Mouse (Mus musculus) left cerebral cortex, postnatal 36 days (tissue): Measurements from ENCODE around the gene Slit3. TPM values are rescaled to one million over a fixed set of nuclear protein-coding genes. Genes with fewer than 3 reads are reported as not detected.

Experiments used
- DNase-seq, 2 experiments: peaks; one replicate each; pipeline ENCODE4 v3.0.0; 2021 to 2022; ENCODE audit warnings: low spot score in 2 of 2, mixed read lengths in 1 of 2
- intact Hi-C: fragments of 180-260 bp; cut with DNase I; formaldehyde crosslinking; loops from one replicate; pipeline ENCODE4 v1.15.1; 2025
- total RNA-seq, 2 experiments: library from RNA; stranded (reverse); gene quantifications; 2 replicates each; pipeline ENCODE4 v1.2.3; 2021

The Slit3 gene
- total RNA-seq, 2 experiments from 2014 or later = 43.7 to 71.5 TPM

- intact Hi-C loops = no loop called here
- DNase-seq = no peak
Observed at GRCm38 (mm10) chr11:35470853-35471252, 349.8 kb downstream of the Slit3 start.

- intact Hi-C loops = no loop called here
- DNase-seq = no peak
Observed at GRCm38 (mm10) chr11:35472842-35473616, 352.0 kb downstream of the Slit3 start.

GRCm38 (mm10) chr11:35473617-35473996 lies 352.6 kb downstream of the Slit3 start:
- intact Hi-C loops = no loop called here
- DNase-seq = no peak

- no peak for DNase-seq
- intact Hi-C loops = no loop called here
Observed at GRCm38 (mm10) chr11:35480146-35480545, 359.1 kb downstream of the Slit3 start.

GRCm38 (mm10) chr11:35481611-35482363 lies 360.8 kb downstream of the Slit3 start:
- DNase-seq = no peak
- intact Hi-C loops = no loop called here

- DNase-seq = no peak
- intact Hi-C loops = no loop called here
Observed at GRCm38 (mm10) chr11:35487966-35488365, 366.9 kb downstream of the Slit3 start.

GRCm38 (mm10) chr11:35491701-35492100 lies 370.7 kb downstream of the Slit3 start:
- intact Hi-C loops = no loop called here
- no peak for DNase-seq

GRCm38 (mm10) chr11:35496874-35497273 lies 375.9 kb downstream of the Slit3 start:
- intact Hi-C loops = no loop called here
- DNase-seq = no peak

- intact Hi-C loops = no loop called here
- no peak for DNase-seq
Observed at GRCm38 (mm10) chr11:35497961-35498360, 376.9 kb downstream of the Slit3 start.

- no peak for DNase-seq
- intact Hi-C loops = no loop called here
Observed at GRCm38 (mm10) chr11:35502128-35502527, 381.1 kb downstream of the Slit3 start.

GRCm38 (mm10) chr11:35504051-35504450 lies 383.0 kb downstream of the Slit3 start:
- no peak for DNase-seq
- intact Hi-C loops = no loop called here

GRCm38 (mm10) chr11:35504916-35505315 lies 383.9 kb downstream of the Slit3 start:
- intact Hi-C loops = no loop called here
- no peak for DNase-seq

- intact Hi-C loops = no loop called here
- no peak for DNase-seq
Observed at GRCm38 (mm10) chr11:35505316-35505715, 384.3 kb downstream of the Slit3 start.

GRCm38 (mm10) chr11:35505817-35506216 lies 384.8 kb downstream of the Slit3 start:
- intact Hi-C loops = no loop called here
- no peak for DNase-seq

GRCm38 (mm10) chr11:35507781-35508390 lies 386.9 kb downstream of the Slit3 start:
- intact Hi-C loops = no loop called here
- no peak for DNase-seq

GRCm38 (mm10) chr11:35512686-35513085 lies 391.7 kb downstream of the Slit3 start:
- no peak for DNase-seq
- intact Hi-C loops = no loop called here

GRCm38 (mm10) chr11:35513343-35513742 lies 392.3 kb downstream of the Slit3 start:
- intact Hi-C loops = no loop called here
- DNase-seq = no peak

- intact Hi-C loops = no loop called here
- no peak for DNase-seq
Observed at GRCm38 (mm10) chr11:35522802-35523452, 401.9 kb downstream of the Slit3 start.

GRCm38 (mm10) chr11:35523773-35524172 lies 402.7 kb downstream of the Slit3 start:
- intact Hi-C loops = no loop called here
- DNase-seq = no peak

GRCm38 (mm10) chr11:35526219-35526762 lies 405.3 kb downstream of the Slit3 start:
- intact Hi-C loops = no loop called here
- no peak for DNase-seq
